Mouse (Mus musculus) heart, postnatal 4 days (tissue): Measurements from ENCODE around the gene Pcyt2. TPM values are rescaled to one million over a fixed set of nuclear protein-coding genes. Genes with fewer than 3 reads are reported as not detected.
"Not testable (repeated sequence)": the region's sequence is repeated elsewhere in the genome, so short reads cannot be mapped to it uniquely, and the experiment has no call there.

Experiments
- DNase-seq: peaks from one replicate; pipeline ENCODE4 v3.0.0; 2021
- total RNA-seq, 2 experiments: library from RNA; stranded (reverse); gene quantifications; 2 replicates each; pipeline ENCODE4 v1.2.3; 2021

Pcyt2 gene
- total RNA-seq, 2 experiments from 2014 or later = 56.8 to 58.1 TPM

DNA sequence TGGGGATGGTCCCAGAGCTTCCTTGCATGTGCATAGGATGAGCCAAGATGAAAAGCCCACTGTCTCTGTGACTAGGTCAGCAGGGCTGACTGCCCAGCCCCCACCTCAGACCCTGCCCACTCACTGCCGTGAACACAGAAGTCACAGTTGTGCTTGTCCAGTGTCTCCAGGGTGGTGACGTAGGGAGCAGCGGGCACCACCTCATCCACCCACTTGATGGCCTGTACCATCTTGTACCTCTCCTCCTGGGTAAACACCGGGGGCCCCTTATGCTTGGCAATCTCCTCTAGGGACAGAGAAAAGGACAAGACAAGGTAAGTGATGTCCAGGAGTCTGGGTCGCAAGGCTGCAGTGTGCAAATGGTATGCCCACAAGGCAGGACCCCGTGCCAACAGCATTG lies 2.6 kb downstream of the Pcyt2 start:
- DNase-seq = no peak

DNA sequence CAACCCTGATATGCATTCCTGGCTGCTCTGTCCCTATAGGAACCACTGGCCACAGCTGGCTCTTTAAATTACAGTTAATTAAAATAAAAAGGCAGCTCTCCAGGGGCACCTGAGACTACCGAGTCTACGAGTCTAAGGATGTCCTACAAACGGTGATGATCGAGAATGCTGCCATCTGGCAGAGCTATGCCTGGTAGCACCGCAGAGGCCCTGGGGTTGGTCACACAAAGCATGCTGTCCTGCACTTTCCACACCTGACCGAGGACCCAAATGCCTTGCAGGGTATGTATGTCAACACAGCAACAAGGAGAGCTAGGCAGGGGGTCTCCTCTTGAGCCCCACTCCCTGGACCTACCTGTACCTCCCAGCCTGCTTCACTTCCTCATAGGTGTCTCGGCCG lies 3.8 kb downstream of the Pcyt2 start:
- DNase-seq = no peak

DNA sequence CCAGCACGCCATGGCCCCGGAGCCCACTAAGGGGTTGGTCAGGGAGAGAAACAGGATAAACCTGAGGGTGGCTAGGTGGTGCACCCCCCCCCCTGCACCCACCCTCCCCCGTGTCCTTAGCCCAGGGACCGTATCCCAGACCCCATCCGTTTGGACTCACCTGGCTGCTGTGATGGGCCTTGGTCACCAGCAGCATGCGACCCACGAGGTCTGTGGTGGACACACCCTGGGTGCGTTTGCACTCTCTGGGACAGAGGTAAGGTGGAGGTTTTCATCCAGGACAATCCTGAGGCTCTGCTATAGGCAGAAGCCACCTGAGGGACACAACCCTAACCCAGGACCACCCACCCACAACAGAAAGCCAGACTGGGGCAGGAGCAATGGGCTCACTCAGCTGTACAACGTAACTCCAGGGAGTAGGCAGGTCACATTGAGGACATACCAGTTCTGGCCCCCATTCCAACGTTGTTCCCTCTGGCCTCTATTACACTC lies 4.2 kb downstream of the Pcyt2 start:
- no peak for DNase-seq

DNA sequence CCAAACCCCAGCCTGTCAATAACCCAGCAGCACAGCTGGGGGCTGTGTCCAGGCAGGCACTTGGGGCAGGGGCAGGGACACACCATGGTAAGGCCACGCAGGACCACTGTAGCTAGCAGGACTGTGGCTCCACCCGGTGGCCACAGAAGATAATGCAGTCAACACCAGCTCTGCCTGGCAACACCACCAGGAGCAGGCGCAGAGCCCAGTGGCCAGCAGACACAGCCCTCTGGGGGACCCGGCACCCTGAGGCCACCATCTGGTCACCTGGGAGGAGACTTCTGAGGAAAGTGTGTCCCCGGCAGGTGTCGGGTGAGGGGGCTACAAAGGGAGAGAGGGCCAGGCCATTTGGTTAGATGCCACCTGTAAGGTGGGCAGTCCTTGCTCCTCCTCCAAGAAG lies 5.0 kb downstream of the Pcyt2 start:
- peak; percentile 85 for DNase-seq

DNA sequence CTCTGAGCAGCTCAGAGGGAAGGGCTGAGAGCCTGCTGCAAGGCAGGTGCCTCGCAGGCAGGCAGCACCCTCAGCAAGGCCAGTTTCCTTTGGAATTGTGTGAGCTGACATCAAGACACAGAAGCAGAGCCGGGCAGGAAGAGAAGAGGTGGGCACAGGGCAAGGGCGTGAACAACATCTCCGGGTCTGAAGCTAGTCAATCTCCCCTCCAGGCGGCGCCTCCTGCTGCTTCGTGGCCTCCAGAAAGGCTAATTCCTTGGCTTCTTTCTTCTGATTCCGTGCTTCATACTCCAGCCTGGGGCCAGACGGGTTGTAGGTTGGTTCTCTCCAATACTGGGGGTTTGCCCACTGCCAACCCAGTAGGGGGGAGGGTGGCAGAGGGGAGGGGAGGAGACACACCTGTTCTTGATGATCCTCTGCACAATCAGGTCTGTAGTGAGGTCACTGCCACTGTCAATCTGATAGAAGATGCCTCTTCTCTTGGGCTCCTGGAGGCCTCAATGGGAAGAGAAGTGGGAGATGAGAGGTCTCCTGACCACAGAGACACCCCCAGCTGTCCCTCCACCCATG lies 7.2 kb downstream of the Pcyt2 start:
- no peak for DNase-seq

DNA sequence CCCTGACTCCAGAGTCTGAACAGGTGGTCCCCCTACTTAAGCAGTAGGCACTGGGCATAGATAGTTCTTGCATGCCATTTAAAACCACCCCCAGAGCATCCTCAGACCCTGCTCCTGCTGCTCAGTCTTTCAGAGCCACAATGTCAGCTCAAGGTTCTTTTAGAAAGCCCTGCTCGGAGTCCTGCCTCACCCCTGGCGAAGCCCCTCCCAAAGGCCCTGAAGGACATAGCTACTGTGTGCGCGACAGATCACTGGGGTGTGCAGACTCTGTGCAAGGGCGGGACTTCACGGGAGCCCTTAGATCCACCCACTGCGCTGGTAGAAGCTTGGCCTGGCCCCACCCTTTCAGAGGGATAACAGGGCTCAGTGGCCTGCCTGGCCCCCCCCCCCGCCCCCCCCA lies 8.5 kb downstream of the Pcyt2 start:
- no peak for DNase-seq

DNA sequence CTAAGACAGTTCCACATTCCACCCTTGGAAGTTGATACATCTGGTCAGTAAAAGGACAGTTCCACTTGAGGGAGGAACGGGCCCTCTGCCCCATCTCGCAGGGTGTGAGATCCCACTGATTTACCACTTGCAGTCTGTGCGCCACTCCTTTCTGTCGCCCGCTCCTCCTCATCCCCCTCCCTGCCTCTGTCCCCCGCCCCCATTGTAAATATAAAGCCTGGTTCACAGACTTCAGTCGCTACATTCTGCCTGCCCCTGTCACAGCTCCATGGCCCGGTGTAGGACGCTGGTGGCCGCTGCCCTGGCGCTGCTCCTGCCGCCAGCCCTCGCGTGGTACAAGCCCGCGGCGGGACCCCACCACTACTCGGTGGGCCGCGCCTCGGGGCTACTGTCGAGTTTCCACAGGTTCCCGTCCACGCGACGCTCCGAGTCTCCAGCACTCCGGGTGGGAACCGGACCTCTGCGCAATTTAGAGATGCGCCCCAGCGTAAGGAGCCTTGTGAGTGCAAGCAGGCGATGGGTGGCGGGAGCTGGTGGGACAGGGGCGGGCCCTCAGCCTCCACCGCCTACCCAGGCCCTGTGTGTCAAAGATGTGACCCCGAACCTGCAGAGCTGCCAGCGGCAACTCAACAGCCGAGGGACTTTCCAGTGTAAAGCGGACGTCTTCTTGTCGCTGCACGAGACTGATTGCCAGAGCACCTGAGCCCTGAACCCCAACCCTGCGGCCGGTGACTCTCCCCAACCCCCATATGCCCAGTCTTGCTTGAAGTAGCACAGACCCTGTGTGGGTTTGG lies 9.3 kb downstream of the Pcyt2 start, which contains the start of gene Npb:
Gene Npb (plus strand): TSS at position 237 of the 794 bp plus-strand sequence.
- DNase-seq = no peak

DNA sequence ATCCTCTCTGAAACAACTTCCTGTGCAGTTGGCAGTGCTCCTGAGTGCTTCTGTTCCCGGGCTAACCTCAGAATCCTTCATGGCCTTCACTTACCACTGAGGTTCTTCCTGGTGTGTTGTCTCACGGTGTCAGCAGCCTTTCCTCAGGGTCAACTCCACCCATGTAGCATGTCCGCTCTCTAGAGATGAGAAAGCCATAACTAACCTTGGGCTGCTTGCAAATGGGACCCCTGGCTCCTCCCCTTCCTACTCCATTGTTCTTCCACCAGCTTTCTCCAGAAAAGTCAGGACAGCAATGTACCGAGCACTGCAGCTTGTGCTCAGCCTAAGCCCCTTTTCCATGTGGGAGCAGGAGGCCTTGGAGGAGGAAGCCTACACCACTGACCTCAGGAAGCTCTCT lies 11.0 kb downstream of the Pcyt2 start:
- DNase-seq = no peak

DNA sequence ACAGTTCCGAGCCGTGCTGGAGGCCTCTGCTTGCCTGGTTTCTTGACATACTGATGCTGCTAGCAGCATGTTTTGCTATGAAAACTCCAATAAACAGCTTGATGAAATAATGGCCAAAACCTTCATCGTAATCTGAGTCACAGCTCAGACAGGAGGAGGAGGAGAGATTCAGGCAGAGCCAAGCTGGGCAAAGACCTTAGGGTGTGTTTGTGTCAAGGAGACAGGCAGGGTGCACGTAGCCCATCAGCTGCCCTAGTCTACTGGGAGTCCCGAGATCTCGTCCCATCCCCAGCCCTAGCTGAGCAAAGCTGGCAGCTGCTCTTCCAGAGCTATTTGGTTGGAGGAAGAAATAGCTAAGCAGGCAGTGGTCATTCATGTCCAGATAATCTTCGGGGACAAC lies 12.1 kb downstream of the Pcyt2 start:
- DNase-seq = no peak

DNA sequence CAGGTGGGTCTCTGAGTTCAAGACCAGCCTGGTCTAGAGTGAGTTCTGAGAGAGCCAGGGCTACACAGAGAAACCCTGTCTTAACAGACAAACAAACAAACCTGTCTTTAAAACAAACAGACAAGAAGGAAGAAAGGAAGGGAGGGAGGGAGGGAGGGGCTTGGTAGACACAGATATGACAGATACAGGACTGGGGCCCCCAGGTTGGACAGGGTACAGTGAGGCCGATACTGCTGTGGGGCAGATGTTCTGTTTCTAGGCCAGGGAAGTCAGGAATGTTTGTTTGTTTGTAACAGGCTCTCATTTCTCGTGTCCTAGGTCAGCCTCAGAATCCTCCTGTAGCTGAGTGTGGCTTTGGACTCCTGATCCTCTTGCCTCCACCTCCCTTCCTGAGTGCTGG lies 14.2 kb downstream of the Pcyt2 start:
- no peak for DNase-seq

DNA sequence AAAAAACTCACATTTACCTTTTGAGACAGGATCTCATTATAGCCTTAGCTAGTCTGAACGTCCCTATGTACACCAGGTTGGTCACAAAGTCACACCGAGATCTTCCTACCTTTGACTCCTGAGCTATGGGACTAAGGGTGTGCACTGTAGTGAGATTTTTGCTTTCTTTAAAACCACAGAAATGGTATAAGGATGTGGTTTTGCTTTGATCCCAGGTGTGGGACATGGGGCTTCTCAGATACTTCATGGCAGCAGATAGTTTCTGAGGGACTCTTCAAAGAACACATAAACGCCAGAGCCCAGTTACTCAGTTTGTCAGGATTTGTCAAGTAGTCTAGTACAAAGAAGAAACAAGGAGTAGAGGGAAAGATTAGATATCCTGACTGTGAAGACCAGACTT lies 17.0 kb downstream of the Pcyt2 start:
- no peak for DNase-seq

DNA sequence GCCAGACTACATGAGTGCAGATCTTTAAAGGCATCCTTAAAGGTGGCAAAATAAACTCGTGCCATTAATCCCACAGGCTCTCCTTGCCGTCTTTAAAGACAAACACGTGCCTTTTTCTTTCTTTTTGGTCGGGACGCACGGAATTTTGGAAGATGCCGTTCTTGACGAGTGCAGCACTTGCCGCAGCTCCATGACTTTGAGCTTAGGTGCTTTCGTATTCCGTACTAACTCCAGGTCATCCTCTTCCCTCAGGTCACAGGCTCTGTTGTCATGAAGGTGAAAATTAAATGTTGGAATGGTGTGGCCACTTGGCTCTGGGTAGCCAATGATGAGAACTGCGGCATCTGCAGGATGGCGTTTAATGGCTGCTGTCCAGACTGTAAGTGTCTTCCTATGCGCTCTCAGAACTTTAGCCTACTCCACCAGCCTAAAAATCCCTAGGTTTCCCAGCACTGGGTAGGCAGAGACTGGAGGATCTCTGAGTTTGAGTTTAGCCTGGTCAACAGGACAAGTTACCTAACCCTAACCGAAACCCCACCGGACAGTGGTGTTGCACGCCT lies 18.7 kb downstream of the Pcyt2 start:
- DNase-seq = no peak

DNA sequence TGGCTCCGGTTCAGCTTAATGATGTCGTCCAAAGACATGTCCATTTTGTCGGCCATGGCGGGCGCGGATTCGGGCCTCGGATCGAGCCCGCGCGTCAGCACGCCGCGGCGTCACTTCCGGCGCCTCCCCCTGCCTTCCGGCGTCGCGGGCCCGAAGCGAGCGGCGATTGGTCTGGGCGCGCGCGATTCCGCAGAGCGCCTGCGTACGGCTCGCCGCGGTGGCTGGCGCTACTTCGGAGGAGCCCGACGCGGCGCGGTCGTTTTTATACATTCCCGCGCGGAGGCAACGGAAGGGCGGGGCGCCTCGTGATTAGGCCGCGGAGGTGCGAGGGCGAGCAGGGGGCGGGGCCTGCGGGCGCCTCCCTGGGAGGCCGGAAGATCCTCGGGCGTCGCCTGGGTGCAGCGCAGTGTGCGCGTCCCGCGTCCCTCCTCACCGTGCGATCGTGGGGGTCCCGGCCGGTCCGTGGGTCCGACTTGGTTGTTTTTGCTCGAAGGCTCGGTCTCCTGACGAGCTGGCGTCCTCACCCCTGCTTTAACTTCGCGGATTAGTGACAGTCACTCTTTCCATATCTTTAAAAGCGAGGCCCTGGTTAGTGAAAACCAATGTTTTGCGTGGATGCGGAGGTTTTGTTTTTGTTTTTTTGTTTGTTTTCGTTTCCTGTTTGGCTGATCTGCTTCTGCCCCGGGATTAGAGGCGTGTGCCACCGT lies 19.3 kb downstream of the Pcyt2 start, which contains the start of the genes Alyref and Anapc11:
Gene Alyref (minus strand): TSS at position 83 of the 707 bp plus-strand sequence.
Gene Anapc11 (plus strand): TSS at position 139 of the 707 bp plus-strand sequence.
- peak; percentile 95 for DNase-seq

DNA sequence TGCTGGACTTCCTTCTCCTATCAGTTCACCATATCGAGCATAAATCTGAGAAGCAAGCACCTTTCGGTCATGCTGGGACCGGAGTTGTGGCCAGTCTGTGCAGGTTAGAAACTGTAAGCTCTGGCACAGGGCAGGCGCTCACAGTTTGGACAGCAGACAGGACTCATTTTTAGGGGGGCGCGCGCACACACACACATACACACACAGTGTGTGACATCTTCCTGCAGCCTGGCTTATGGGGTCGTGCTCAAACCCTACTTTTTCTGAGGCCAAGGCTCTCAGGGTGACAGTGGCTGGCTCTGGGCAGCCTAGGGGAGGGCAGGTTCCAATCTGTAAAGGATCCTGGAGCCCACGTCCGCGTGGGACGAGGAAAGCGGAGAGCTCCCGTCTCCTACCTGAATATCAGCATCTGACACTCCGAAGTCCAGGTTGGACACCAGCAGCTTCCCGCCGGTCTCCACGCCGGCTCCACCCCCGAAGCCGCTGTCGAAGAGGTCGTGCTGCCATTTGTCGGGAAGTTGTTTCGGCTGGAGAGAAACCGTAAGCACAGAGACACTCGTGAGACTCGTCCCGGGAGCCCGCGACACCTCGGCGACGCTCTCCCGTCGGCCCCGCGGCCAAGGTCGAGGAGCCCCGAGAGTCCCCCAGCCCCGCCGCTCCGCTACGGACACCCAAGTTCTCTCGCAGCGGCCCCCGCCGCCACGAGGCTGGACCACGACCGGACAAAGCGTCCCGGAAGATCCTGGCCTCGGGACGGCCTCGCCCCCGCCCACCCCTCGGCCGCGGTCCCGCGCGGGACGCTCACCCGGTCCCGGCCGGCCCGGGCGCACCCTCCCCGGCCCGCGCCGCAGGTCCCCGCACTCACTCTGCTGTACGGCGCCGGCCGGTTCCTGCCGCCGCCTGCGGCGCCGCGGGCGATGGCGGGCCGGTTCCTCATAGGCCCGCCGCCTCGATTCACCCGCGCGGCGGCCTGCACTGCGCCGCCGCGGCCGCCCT lies 20.2 kb downstream of the Pcyt2 start:
- peak; percentile 51 for DNase-seq

DNA sequence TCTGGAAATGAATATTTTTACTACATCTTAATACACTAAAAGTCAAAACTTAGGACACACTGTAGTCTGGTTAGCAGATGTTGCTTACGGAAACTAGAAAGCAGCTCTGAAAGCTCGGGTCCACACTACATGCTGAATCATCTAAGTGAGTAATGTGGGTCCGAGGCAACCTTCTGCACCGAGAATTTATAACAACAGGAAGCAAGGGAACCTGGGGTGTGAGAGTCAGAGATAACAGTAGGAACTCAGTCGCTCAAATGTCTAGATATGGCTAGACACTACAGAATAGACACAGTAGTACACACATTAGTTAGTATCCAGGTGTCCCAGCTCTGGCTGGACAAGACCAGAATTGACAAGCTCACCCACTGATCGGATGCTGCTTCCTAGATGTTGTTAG lies 29.2 kb downstream of the Pcyt2 start:
- DNase-seq = no peak

DNA sequence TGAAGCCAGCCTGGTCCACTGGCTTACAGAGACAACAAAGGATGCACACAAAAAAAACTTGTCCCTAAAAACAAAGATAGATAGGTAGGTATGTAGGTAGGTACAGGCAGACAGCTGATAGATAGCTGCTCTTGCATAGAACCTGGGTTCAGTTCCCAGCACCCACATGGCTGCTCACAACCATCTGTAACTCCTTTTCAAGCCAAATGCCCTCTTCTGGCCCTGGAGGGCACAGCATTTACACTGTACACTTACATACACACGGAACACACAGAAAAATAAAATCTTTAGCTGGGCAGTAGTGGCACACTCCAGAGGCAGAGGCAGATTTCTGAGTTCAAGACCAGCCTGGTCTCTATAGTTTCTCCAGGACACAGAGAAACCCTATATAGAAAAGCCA lies 33.8 kb downstream of the Pcyt2 start:
- DNase-seq = no peak

DNA sequence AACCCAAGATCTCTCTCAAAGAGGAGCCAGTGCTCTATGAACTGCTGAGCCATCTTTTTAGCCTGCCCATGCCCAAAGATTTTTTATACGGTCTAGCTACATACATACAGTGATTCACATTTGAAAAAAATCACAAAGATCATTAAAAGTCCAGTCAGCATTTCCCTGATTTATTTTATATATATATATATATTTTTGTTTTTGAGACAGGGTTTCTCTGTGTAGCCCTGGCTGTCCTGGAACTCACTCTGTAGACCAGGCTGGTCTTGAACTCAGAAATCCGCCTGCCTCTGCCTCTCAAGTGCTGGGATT lies 34.8 kb downstream of the Pcyt2 start:
- DNase-seq = not testable (repeated sequence)

DNA sequence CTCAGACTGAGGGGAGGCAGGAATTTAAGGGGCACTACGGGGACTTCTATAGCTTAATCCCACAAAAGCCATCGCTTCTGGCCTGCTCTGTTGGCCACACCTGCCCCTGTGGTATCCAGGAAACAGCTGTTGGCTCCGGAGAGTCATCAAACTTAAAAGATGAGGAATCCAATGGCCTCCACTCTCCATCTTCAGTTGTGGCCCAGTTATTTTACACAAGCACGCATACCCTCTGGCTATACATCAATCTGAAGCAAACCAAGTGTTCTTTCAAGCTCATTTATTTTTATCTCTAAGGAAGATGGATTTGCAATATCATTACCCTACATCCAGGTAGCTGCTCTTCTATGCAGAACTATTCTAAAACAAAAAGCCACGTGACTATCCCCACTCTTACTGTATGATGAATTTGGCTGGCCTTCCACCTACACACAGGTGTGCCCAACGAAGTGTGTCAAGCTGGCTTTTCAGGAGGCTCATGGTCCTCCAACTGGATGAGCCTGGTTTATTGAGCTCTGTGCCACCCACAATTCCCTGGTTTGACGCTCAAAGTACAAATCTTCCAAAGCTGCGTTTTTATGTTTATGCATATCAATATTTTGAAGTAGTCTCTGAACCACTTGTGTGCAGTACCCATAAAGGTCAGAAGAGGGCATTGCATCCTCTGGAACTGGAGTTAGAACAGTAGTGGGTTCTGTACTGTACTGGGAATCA lies 35.3 kb downstream of the Pcyt2 start:
- DNase-seq = peak; percentile 44

DNA sequence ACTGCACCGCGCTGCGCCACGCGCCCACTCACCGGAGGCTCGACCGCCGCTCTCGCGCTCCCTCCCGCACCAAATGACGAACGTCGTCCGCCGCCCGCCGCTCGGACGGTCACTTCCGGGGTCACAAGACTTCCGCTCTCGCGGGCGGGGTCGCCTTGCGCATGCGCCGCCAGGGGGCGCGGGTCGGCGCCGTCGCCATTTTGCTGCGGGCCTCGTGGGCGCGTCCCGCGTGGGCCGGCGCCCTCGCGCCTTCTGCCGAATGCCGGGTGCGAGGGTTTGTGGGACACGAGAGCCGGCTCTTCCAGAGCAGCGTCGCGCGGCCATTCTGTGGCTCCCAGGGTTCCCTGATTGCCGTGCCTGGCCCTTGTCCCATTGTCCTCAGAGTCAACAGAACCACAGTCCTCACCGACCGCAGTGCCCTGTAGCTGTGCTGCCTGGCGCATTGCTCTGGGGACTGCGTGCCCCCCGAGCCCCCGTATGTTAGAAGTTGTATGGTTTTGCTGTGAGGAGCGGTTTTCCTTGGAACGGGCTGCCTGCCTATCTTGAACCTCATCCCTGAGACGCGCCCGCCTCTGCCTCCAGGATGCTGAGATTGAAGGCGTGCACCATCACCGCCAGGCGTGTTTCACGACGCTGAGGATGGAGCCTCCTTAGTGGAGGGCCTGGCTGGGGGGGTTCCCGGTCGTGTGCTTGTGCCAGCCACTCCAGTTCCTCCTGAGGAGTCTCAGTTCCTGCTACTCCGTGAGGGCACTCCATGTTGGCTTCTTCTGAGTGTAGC lies 36.1 kb downstream of the Pcyt2 start, which contains the start of gene Arhgdia:
Gene Arhgdia (minus strand): TSS at position 135 of the 778 bp plus-strand sequence.
- peak; percentile 93 for DNase-seq

DNA sequence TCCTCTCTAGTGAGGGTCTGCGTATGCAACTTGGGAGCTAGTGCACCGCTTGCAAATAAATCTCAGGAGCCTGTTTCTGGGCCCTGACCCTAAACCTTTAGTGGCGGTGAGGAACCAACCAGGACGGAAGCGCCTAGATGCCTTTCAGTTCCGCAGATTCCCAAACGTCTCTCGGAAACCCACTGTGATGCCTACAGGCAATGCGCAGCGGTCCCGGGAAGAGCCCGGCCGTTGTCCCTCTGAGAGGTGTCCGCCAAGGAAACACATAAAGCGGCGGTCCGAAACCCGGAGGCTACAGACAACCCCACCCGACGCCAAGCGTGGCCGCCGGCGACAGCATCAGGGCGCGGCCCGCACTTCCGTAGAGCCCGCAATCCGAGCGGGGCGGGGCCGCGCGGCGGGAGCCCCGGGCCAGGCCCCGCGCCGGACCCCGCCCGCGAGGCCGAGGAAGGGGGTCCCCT lies 36.8 kb downstream of the Pcyt2 start:
- DNase-seq = peak; percentile 54
